Mouse (Mus musculus) CD4-positive naive resting alpha-beta T cell, adult 76 days (primary cell): ENCODE data around the gene Chkb. TPM values are rescaled to one million over a fixed set of nuclear protein-coding genes. Genes with fewer than 3 reads are reported as not detected.

Experiments
- total RNA-seq: library from RNA; stranded (reverse); gene quantifications from one replicate; pipeline ENCODE4 v1.2.4, GENCODE M21; 2023

Gene Chkb
- 220 TPM for total RNA-seq

GRCm38 (mm10) chr15:89429352-89430221 is at the start of gene Chkb, which contains the start of the genes C730034F03Rik and Gm44502:
Gene Chkb (minus strand): TSS chr15:89429908.
Gene C730034F03Rik (plus strand): TSS chr15:89429589.
Gene Gm44502 (minus strand): TSS chr15:89429696.

GRCm38 (mm10) chr15:89477091-89477491 is 47.4 kb upstream of the Chkb start, which contains the start of gene Arsa:
Gene Arsa (minus strand): TSS chr15:89477425.

GRCm38 (mm10) chr15:89453865-89454478 is 24.3 kb upstream of the Chkb start, which contains the start of gene Mapk8ip2:
Gene Mapk8ip2 (plus strand): TSS chr15:89453913.

GRCm38 (mm10) chr15:89425711-89426121 is 4.0 kb downstream of the Chkb start, which contains the start of gene Cpt1b:
Gene Cpt1b (minus strand): TSS chr15:89425863.

GRCm38 (mm10) chr15:89410118-89410517 is 19.6 kb downstream of the Chkb start, which contains the start of gene Syce3:
Gene Syce3 (minus strand): TSS chr15:89410503.

GRCm38 (mm10) chr15:89384617-89385016 is 45.1 kb downstream of the Chkb start, which contains the start of gene Klhdc7b:
Gene Klhdc7b (plus strand): TSS chr15:89384917.

GRCm38 (mm10) chr15:89378831-89379401 is 50.8 kb downstream of the Chkb start, which contains the start of gene Odf3b:
Gene Odf3b (minus strand): TSS chr15:89379282.

GRCm38 (mm10) chr15:89376957-89377356 is 52.8 kb downstream of the Chkb start, which contains the start of gene Tymp:
Gene Tymp (minus strand): TSS chr15:89377039.

Other genes with a start within 250 kb of the Chkb start
- 2.8 TPM for gene Plxnb2, start 249.1 kb downstream of the Chkb start, total RNA-seq
- gene Dennd6b, start 233.4 kb downstream of the Chkb start, total RNA-seq, result 21.9 TPM
- 52.2 TPM for gene Ppp6r2, start 218.4 kb downstream of the Chkb start, total RNA-seq
- 395 TPM for gene Sbf1, start 114.6 kb downstream of the Chkb start, total RNA-seq
- not detected for gene Adm2, start 107.2 kb downstream of the Chkb start, total RNA-seq
- not detected for gene Miox, start 95.5 kb downstream of the Chkb start, total RNA-seq
- gene Lmf2, start 74.2 kb downstream of the Chkb start, total RNA-seq, result 29.6 TPM
- gene Ncaph2, start 74.2 kb downstream of the Chkb start, total RNA-seq, result 113 TPM
- gene Sco2, start 56.1 kb downstream of the Chkb start, total RNA-seq, result 18.0 TPM
- gene Tymp, start 52.9 kb downstream of the Chkb start, total RNA-seq, result 0.56 TPM
- not detected for gene Odf3b, start 50.6 kb downstream of the Chkb start, total RNA-seq
- gene Klhdc7b, start 45.0 kb downstream of the Chkb start, total RNA-seq, result not detected
- not detected for gene Syce3, start 19.4 kb downstream of the Chkb start, total RNA-seq
- 8.1 TPM for gene Cpt1b, start 4.0 kb downstream of the Chkb start, total RNA-seq
- gene C730034F03Rik, start 319 bp downstream of the Chkb start, total RNA-seq, result 7.5 TPM
- 0.62 TPM for gene Gm44502, start 212 bp downstream of the Chkb start, total RNA-seq
- gene Mapk8ip2, start 24.0 kb upstream of the Chkb start, total RNA-seq, result not detected
- 15.0 TPM for gene Arsa, start 47.5 kb upstream of the Chkb start, total RNA-seq
- gene Shank3, start 69.7 kb upstream of the Chkb start, total RNA-seq, result 0.32 TPM
- gene Acr, start 138.4 kb upstream of the Chkb start, total RNA-seq, result not detected
- gene Rabl2, start 162.0 kb upstream of the Chkb start, total RNA-seq, result 1.4 TPM